Mouse (Mus musculus): ENCODE results near the gene Olfr314. TPM values are rescaled to one million over a fixed set of nuclear protein-coding genes. Genes with fewer than 3 reads are reported as not detected.
"Not testable (repeated sequence)": the region's sequence is repeated elsewhere in the genome, so short reads cannot be mapped to it uniquely, and the experiment has no call there.

The Olfr314 gene
- 0.08 TPM in 1 of 2 replicates, not detected in the other for polyA plus RNA-seq (2015; fragmentation: Nextera tagmentation; extraction: Ambion mirVana)

DNA sequence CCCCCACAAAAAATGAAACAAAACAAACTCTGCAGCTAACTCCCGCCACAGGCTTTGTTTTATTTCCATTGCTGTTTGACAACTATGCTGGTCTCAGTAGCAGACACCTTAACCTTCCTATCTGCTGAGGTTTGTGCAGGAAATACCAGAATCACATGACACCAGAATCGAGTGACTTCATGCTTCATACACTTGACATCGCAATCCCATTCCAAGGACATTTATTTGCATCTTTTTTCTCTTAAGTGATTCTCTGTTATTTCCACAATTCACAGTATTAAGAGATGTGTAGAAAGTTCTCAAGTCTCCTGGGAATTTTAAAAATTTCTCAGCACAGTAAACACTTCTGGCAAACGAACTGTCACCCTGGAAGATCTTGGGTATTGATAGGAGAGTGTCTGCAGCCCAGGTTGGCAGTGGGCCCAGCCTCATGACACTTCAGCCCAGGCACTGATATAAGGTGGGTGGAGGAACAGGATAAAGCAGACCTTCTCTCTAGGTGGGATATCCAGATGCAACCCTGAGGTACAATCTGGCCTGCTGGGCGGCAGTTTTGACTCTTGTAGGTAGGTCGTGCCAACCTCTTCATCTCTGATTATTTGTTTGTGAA, at the start of gene Olfr314:
Gene Olfr314, plus strand, starts transcription at position 473 of the 610 bp plus-strand sequence.
- no peak for ATAC-seq (ENCODE audit: extremely low read depth, insufficient number of reproducible peaks, low FRiP score, low TSS enrichment)
- peak within 1 kb of the TSS; percentile 10 for H3K4me2 ChIP-seq
- H3K4me3 ChIP-seq: no peak within 1 kb of the TSS
- no peaks in the 10 kb centered on the region for H3K27me3 ChIP-seq (replicated peaks)
- peaks cover 18% of the 10 kb centered on the region for H3K4me1 ChIP-seq
- H3K9me3 ChIP-seq: no peaks in the 10 kb centered on the region
- WGBS: 49% methylated on average over 6 of the region's 6 CpGs
- no peak within 1 kb of the TSS for H3K9ac ChIP-seq
- H3K36me3 ChIP-seq: no peaks in the 10 kb centered on the region
- H3K27ac ChIP-seq (replicated peaks): no peak within 1 kb of the TSS

DNA sequence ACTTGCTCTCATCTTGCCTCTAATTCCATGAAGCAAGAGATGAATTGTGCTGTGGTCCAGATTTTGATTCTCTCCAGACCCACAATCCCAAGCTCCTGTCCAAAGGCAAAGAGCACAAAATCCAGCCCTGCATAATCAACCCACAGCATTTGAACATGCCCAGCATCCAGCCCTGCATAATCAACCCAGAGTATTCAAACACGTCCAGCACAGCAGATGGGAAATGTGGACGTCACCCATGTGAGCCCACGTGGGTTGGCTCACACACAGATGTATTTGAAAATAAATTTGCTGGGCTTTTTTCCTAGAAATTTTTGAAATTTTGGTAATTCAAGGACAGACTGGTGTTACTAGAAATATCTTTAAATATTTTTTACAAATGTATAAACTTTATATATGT, 49.4 kb upstream of the Olfr314 start:
- Histone ChIP-seq H3K4me1 (no peaks in the 10 kb centered on the region), H3K27ac (replicated peaks) (no peak overlapping the region), H3K9me3 (no peaks in the 10 kb centered on the region), H3K36me3 (no peaks in the 10 kb centered on the region), H3K9ac (no peak overlapping the region), H3K27me3 (replicated peaks) (no peaks in the 10 kb centered on the region), H3K4me3 (no peak overlapping the region), H3K4me2 (no peak overlapping the region)
- WGBS: 56% methylated on average over 3 of the region's 3 CpGs
- ATAC-seq (ENCODE audit: extremely low read depth, insufficient number of reproducible peaks, low FRiP score, low TSS enrichment): no peak

DNA sequence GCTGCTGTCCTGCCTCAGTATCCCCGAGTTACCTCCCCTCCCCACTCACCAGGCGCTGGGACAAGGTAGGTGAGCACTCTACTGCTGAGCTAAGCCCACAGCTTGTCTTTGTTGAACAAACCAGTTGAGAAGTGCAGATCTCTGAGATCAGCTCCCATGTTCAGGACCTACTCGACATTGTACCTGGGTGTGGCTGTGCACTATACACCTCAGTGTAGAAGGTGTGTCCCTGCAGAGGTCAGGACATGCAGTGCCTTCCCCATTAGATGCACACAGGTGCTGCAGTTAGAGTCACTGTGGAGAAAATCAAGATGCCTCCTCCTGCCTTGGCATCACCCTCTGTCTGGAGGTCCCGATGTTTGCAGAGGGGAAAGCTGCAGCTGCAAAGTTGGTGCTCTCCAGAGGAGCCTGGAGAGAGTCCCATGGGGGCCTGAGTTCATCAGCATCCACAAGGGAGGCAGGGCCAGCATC, 43.9 kb upstream of the Olfr314 start, which contains the start of gene Olfr317:
Gene Olfr317, minus strand, starts transcription at position 421 of the 471 bp plus-strand sequence.
- H3K36me3 ChIP-seq: no peaks in the 10 kb centered on the region
- no peaks in the 10 kb centered on the region for H3K27me3 ChIP-seq (replicated peaks)
- no peak within 1 kb of the TSS for H3K4me2 ChIP-seq
- ATAC-seq (ENCODE audit: extremely low read depth, insufficient number of reproducible peaks, low FRiP score, low TSS enrichment): no peak
- WGBS: 71% methylated on average over 4 of the region's 4 CpGs
- no peak within 1 kb of the TSS for H3K27ac ChIP-seq (replicated peaks)
- no peaks in the 10 kb centered on the region for H3K4me1 ChIP-seq
- no peak within 1 kb of the TSS for H3K4me3 ChIP-seq
- no peak within 1 kb of the TSS for H3K9ac ChIP-seq
- no peaks in the 10 kb centered on the region for H3K9me3 ChIP-seq

DNA sequence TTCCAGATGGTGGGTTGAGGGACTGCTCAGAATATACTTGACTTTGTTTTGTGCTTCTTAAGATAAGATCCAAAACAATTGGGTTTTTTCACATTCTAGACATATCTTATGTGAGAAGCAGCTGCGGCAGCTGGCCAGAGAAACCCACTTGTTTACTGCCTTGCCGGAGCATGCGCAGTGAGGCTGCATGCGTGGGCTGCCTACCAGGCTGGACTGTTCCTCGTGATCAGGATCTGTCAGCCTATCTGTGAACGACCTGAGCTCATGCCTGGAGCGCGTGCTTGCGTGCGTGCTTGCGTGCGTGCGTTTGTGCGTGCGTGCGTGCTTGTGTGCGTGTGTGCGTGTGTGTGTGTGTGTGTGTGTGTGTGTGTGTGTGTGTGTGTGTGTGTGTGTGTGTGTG, 31.7 kb upstream of the Olfr314 start:
- H3K27ac ChIP-seq (replicated peaks); H3K9me3 ChIP-seq; ATAC-seq (ENCODE audit: extremely low read depth, insufficient number of reproducible peaks, low FRiP score, low TSS enrichment); H3K4me1 ChIP-seq; H3K36me3 ChIP-seq; H3K4me2 ChIP-seq; H3K27me3 ChIP-seq (replicated peaks); H3K4me3 ChIP-seq; H3K9ac ChIP-seq: not testable (repeated sequence)
- 90% methylated on average over 18 of the region's 18 CpGs for whole genome bisulfite sequencing

DNA sequence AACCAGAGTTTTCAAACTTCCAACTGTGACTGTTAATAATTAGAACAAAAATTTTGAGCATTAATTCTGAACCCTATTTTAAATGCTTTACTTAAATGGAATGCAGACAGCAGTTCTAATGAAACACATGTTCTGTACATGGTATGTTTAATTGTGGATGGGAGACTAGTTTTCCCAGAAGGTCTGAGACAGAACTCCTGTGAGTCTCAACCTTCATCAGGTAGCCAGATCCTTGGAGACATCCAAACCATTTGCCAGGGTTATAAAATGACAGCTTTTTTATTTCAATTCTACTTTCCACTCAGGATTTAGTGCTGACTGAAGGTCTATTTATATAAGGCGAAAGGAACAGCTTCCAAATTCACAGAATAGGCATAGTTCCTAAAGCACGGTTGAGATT, 30.3 kb upstream of the Olfr314 start, which contains the start of gene Olfr316:
Gene Olfr316, plus strand, starts transcription at position 301 of the 400 bp plus-strand sequence.
- H3K27me3 ChIP-seq (replicated peaks): no peaks in the 10 kb centered on the region
- H3K36me3 ChIP-seq: no peaks in the 10 kb centered on the region
- H3K9me3 ChIP-seq: 0 out of 2 replicates have a peak, but pooled peaks cover under 1% of the 10 kb centered on the region
- no peaks in the 10 kb centered on the region for H3K4me1 ChIP-seq
- no peak within 1 kb of the TSS for H3K4me3 ChIP-seq
- ATAC-seq (ENCODE audit: extremely low read depth, insufficient number of reproducible peaks, low FRiP score, low TSS enrichment): no peak
- WGBS: 68% methylated on average over 2 of the region's 2 CpGs
- H3K9ac ChIP-seq: no peak within 1 kb of the TSS
- H3K4me2 ChIP-seq: no peak within 1 kb of the TSS
- H3K27ac ChIP-seq (replicated peaks): no peak within 1 kb of the TSS

DNA sequence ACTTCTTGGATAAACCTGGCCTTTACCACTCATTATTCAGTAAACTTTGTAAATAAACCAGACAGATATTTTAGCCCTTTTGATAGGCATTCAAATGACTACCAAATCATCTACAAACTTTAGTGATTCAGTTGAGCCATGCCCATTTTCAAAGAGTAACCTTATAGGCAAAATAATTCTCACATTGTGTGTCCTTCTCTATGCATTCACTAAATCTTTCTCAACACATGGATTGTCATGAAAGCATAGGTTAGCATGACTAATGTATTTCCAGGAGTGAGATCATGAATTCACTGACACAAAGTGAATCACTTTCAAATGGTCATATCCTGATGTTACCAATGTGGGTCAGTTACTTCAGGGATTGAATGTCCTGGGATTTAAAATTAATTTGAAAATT, 9.9 kb upstream of the Olfr314 start, which contains the start of gene Olfr315:
Gene Olfr315, plus strand, starts transcription at position 301 of the 400 bp plus-strand sequence.
- H3K4me2 ChIP-seq: no peak within 1 kb of the TSS
- H3K9me3 ChIP-seq: no peaks in the 10 kb centered on the region
- ATAC-seq (ENCODE audit: extremely low read depth, insufficient number of reproducible peaks, low FRiP score, low TSS enrichment): no peak
- H3K27me3 ChIP-seq (replicated peaks): no peaks in the 10 kb centered on the region
- H3K4me3 ChIP-seq: no peak within 1 kb of the TSS
- H3K27ac ChIP-seq (replicated peaks): no peak within 1 kb of the TSS
- H3K9ac ChIP-seq: no peak within 1 kb of the TSS
- no peaks in the 10 kb centered on the region for H3K4me1 ChIP-seq
- H3K36me3 ChIP-seq: no peaks in the 10 kb centered on the region

DNA sequence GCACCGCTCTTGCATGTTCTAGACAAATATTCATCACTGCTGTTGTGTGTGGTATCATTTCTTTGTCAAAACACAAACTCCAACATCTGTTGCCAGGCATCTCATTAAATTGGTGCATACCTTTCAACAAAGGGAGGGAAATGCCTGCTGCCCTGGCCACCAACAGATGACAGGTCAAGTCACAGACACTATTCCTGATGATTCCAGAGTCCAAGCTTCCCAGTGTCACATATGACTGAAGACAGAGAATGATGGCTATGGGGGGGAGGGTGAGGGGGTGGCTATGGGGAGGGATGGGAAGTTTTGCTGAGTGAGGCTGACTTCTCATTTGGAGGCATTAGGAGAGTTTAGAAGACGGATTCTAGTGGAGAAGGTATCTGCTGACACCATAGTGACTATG, 1.4 kb downstream of the Olfr314 start:
- no peaks in the 10 kb centered on the region for H3K36me3 ChIP-seq
- no peak overlapping the region for H3K27ac ChIP-seq (replicated peaks)
- no peak overlapping the region for H3K4me3 ChIP-seq
- no peaks in the 10 kb centered on the region for H3K9me3 ChIP-seq
- 59% methylated on average over 2 of the region's 2 CpGs for WGBS
- H3K4me2 ChIP-seq: no peak overlapping the region
- H3K9ac ChIP-seq: no peak overlapping the region
- no peak for ATAC-seq (ENCODE audit: extremely low read depth, insufficient number of reproducible peaks, low FRiP score, low TSS enrichment)
- H3K27me3 ChIP-seq (replicated peaks): no peaks in the 10 kb centered on the region
- peaks cover 18% of the 10 kb centered on the region for H3K4me1 ChIP-seq

DNA sequence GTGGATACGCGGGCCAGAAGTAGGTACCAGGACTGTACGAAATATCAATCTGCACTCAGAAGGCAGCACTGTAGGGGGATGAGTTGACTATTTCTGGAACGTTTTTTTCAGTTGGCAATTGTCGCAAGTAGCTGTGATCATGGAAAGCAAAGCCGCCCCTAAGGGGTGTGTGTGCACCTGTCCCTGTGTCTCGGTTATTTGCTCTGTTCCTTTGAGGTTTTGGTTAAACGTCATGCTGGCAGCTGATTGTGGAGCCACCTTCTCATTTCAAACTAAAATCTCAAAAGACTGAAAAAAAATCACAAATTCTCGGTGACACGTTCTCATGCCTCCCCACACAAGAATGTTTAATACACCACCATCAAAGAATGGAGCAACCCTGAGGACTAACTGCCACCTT, 4.9 kb downstream of the Olfr314 start:
- Histone ChIP-seq H3K9ac (no peak overlapping the region), H3K4me3 (no peak overlapping the region), H3K27me3 (replicated peaks) (no peaks in the 10 kb centered on the region), H3K4me2 (no peak overlapping the region), H3K27ac (replicated peaks) (no peak overlapping the region), H3K9me3 (no peaks in the 10 kb centered on the region), H3K4me1 (peaks cover 10% of the 10 kb centered on the region), H3K36me3 (no peaks in the 10 kb centered on the region)
- WGBS: 74% methylated on average over 10 of the region's 10 CpGs
- ATAC-seq (ENCODE audit: extremely low read depth, insufficient number of reproducible peaks, low FRiP score, low TSS enrichment): no peak

DNA sequence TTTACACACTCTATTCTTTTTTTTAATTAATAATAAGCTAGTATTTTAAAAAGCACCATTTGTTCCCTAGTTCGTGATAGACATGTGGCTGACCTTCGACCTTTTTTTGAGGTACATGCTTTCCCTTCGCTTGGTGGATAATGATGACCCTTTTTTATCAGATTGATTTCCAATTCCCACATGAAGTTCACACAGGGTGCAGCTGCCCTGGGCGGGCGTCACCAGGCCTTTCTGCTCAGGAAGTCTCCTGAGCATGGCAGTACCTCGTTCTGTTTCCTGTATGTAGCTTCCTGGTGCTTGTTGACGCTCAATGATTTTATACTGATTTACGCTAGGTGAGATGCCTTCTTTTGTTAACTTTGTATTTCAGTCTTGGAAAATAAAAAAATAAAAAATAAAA, 5.6 kb downstream of the Olfr314 start:
- Histone ChIP-seq H3K4me2 (no peak overlapping the region), H3K4me1 (0 out of 2 replicates have a peak, but pooled peaks cover 7% of the 10 kb centered on the region), H3K27ac (replicated peaks) (no peak overlapping the region), H3K9me3 (no peaks in the 10 kb centered on the region), H3K4me3 (no peak overlapping the region), H3K36me3 (no peaks in the 10 kb centered on the region), H3K27me3 (replicated peaks) (no peaks in the 10 kb centered on the region), H3K9ac (no peak overlapping the region)
- ATAC-seq (ENCODE audit: extremely low read depth, insufficient number of reproducible peaks, low FRiP score, low TSS enrichment): no peak
- WGBS: 73% methylated on average over 8 of the region's 8 CpGs

DNA sequence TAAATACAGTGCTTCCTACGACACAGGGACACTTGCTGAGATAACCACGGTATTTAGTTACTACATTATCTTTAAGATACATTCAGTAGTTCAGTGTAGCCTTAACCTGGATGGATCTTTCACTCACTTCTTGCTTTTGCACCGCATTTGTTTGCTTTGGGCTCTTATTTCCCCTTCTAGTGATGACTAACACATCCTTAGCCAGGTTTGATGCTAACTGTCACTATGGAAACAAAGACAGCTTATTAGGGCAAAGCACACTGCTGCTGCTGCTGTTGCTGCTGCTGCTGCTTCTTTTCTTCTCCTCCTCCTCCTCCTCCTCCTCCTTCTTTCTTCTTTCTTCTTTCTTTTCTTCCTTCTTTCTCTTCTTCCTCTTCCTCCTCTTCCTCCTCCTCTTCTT, 6.8 kb downstream of the Olfr314 start:
- H3K27ac ChIP-seq (replicated peaks): no peak overlapping the region
- no peak overlapping the region for H3K4me3 ChIP-seq
- WGBS: 23% methylated on average over 3 of the region's 3 CpGs
- 0 out of 2 replicates have a peak, but pooled peaks cover 7% of the 10 kb centered on the region for H3K4me1 ChIP-seq
- H3K9me3 ChIP-seq: no peaks in the 10 kb centered on the region
- H3K27me3 ChIP-seq (replicated peaks): no peaks in the 10 kb centered on the region
- no peak overlapping the region for H3K4me2 ChIP-seq
- no peak for ATAC-seq (ENCODE audit: extremely low read depth, insufficient number of reproducible peaks, low FRiP score, low TSS enrichment)
- no peaks in the 10 kb centered on the region for H3K36me3 ChIP-seq
- H3K9ac ChIP-seq: no peak overlapping the region

DNA sequence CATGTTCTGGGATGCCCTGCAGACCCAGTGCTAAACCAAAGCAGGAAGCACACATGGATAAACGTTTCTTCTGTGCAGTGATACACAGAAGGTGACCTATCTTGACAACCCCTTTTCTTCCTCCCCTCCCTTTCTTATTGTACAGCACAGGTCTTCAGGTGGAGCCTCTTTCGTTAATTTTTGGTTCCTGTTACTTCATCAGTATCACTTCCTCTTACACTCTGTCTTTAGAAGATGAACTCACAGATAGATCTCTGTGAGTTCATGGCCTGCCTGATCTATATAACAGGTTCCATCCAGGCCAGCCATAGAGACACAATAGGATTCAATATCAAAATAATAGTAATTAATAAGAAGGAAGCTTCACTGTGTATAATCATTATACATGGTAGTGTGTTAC, 7.3 kb downstream of the Olfr314 start:
- no peak overlapping the region for H3K4me2 ChIP-seq
- no peak overlapping the region for H3K27ac ChIP-seq (replicated peaks)
- WGBS: 44% methylated on average over 2 of the region's 2 CpGs
- 0 out of 2 replicates have a peak, but pooled peaks cover 1% of the 10 kb centered on the region for H3K4me1 ChIP-seq
- H3K9me3 ChIP-seq: no peaks in the 10 kb centered on the region
- no peak overlapping the region for H3K4me3 ChIP-seq
- ATAC-seq (ENCODE audit: extremely low read depth, insufficient number of reproducible peaks, low FRiP score, low TSS enrichment): no peak
- no peaks in the 10 kb centered on the region for H3K27me3 ChIP-seq (replicated peaks)
- no peaks in the 10 kb centered on the region for H3K36me3 ChIP-seq
- no peak overlapping the region for H3K9ac ChIP-seq

DNA sequence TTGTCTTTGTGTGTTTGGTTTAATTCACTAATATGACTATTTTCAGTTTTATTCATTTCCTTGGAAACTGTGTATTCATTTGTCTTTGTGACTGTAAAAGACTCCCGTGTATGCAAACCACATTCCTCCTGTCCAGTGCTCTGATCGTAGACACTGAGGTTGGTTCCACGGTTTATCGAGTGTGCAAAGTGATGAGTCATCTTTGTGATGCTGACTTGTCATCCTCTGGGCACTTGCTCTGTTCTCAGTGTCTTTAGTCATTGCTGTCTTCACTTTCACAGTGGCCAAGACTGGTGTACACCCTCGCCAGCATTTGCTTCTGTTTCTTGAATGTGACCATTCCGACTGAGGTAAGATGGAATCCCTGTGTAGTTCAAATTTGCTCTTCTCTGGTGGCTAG, 7.9 kb downstream of the Olfr314 start:
- Histone ChIP-seq H3K4me2 (no peak overlapping the region), H3K27me3 (replicated peaks) (no peaks in the 10 kb centered on the region), H3K9me3 (no peaks in the 10 kb centered on the region), H3K9ac (no peak overlapping the region), H3K4me3 (no peak overlapping the region), H3K4me1 (no peaks in the 10 kb centered on the region), H3K27ac (replicated peaks) (no peak overlapping the region), H3K36me3 (no peaks in the 10 kb centered on the region)
- ATAC-seq (ENCODE audit: extremely low read depth, insufficient number of reproducible peaks, low FRiP score, low TSS enrichment): no peak
- WGBS: 56% methylated on average over 6 of the region's 6 CpGs
